Mouse (Mus musculus) ES-E14 (cell line): ENCODE data around the gene Gch1.

ENCODE experiments used
- CHD2 ChIP-seq: IDR thresholded peaks from 2 replicates; pipeline ENCODE4 v1.6.1; 2014; ENCODE audit warnings: mild to moderate bottlenecking, low read depth, low read length, inconsistent platforms
- ZC3H11A ChIP-seq: IDR thresholded peaks from 2 replicates; pipeline ENCODE4 v1.6.1; 2012; ENCODE audit warnings: low read depth, mild to moderate bottlenecking, inconsistent platforms, low read length, borderline replicate concordance

DNA sequence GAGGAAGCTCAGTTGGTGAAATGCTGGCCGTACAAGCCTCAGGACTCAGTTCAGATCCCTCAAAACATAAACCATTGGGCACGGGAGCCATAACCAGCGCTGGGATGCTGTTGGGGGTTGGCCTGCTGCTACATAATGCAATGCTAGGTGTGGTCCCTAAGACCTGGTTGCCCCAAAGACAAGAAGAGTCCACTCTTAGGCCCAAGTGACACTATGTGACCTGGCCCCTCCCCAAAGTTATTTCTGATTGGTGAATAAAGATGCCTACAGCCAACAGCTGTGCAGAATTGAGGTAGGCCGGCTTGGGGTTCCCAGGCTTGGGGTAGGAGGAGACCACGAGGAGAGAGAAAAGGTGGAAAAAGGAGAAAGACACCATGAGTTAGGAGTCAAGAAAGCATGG is 10.4 kb downstream of the Gch1 start:
- TF ChIP-seq ZC3H11A, result no peak
- TF ChIP-seq CHD2, result no peak
